Mouse (Mus musculus) embryo, embryonic 9.5 days (tissue): ENCODE data around the gene Srpk1.

ENCODE experiments used
- DNase-seq: peaks from one replicate; pipeline ENCODE4 v3.0.0-alpha.2; 2017; ENCODE audit errors: extremely low spot score

The Srpk1 gene

GRCm38 (mm10) chr17:28622300-28622759 is at the start of gene Srpk1:
Gene Srpk1 (minus strand): TSS chr17:28622709.
- peak; percentile 93 for DNase-seq

- DNase-seq, result no peak
Measured at GRCm38 (mm10) chr17:28659564-28659963, 37.1 kb upstream of the Srpk1 start.

- DNase-seq, result no peak
Measured at GRCm38 (mm10) chr17:28657936-28658335, 35.4 kb upstream of the Srpk1 start.

GRCm38 (mm10) chr17:28650268-28650667 is 27.8 kb upstream of the Srpk1 start:
- DNase-seq, result no peak

GRCm38 (mm10) chr17:28648607-28649370 is 26.3 kb upstream of the Srpk1 start:
- no peak for DNase-seq

GRCm38 (mm10) chr17:28646221-28646620 is 23.7 kb upstream of the Srpk1 start:
- DNase-seq, result no peak

GRCm38 (mm10) chr17:28644112-28644511 is 21.6 kb upstream of the Srpk1 start:
- DNase-seq, result no peak

GRCm38 (mm10) chr17:28643697-28644096 is 21.2 kb upstream of the Srpk1 start:
- DNase-seq, result no peak

- DNase-seq, result no peak
Measured at GRCm38 (mm10) chr17:28640113-28640512, 17.6 kb upstream of the Srpk1 start.

- DNase-seq, result no peak
Measured at GRCm38 (mm10) chr17:28637711-28638690, 15.5 kb upstream of the Srpk1 start.

- no peak for DNase-seq
Measured at GRCm38 (mm10) chr17:28635842-28636241, 13.3 kb upstream of the Srpk1 start.

GRCm38 (mm10) chr17:28629125-28629524 is 6.6 kb upstream of the Srpk1 start:
- no peak for DNase-seq

- DNase-seq, result no peak
Measured at GRCm38 (mm10) chr17:28628248-28629124, 6.0 kb upstream of the Srpk1 start.

GRCm38 (mm10) chr17:28626937-28627336 is 4.4 kb upstream of the Srpk1 start:
- DNase-seq, result no peak

GRCm38 (mm10) chr17:28625327-28625726 is 2.8 kb upstream of the Srpk1 start:
- DNase-seq, result no peak

GRCm38 (mm10) chr17:28624841-28625240 is 2.3 kb upstream of the Srpk1 start:
- no peak for DNase-seq

- peak; percentile 74 for DNase-seq
Measured at GRCm38 (mm10) chr17:28621381-28622299, 869 bp downstream of the Srpk1 start.

- DNase-seq, result no peak
Measured at GRCm38 (mm10) chr17:28618775-28619174, 3.7 kb downstream of the Srpk1 start.

GRCm38 (mm10) chr17:28618124-28618523 is 4.4 kb downstream of the Srpk1 start:
- no peak for DNase-seq

GRCm38 (mm10) chr17:28617636-28618035 is 4.9 kb downstream of the Srpk1 start:
- DNase-seq, result no peak
